Mouse (Mus musculus) C3H10T1/2 (cell line): ENCODE results near the gene Ssbp2. TPM values are rescaled to one million over a fixed set of nuclear protein-coding genes. Genes with fewer than 3 reads are reported as not detected.

Experiments used
- polyA plus RNA-seq, 2 experiments: library from polyadenylated mRNA; unstranded; fragments of >200 nt; fragmentation: generic; extraction: Trizol; gene quantifications; one replicate each; pipeline ENCODE4 v1.2.1; 2012; ENCODE audit warnings: missing spikeins in 2 of 2

The Ssbp2 gene
- polyA plus RNA-seq = 10 to 100 TPM in 1 of 2 experiments, 1 to 10 TPM in 1; 9.2 to 45.5 TPM

DNA sequence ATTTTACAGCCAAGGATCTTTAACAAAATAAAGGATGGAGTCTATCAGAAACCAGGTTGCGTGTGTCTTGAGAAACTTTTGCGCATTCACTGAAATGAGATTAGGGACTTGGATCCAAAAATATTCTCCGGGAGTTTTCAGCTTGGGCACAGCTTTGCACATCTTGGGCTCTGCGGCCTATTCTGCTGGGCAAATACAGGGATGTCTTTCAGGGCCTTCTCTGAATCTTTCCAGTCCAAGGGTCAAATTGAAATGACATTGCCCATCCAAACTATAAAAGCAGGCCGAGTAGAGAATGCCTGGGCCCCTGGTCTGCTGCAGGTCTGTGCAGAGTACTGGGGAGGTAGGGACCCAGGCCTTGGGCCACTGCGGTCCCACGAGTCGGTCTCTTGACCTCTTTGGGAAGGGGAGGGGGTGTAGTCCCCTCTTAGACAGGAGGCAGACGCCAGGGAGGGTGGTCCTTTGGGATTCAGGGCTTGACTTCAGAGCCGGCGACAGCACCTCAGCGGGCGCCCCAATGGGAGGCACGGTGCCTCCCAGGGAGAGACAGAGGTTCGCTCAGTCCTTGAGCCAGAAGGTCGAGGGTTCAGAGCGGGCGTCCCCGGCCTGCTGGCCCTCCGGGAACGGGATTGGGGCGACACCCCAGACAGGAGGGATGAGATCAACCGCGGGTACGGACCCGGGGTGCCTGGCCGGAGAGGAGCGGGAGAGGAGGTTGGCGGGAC is at the start of gene Ssbp2:
TSS of gene Ssbp2 (plus strand) at position 388 of the 725 bp plus-strand sequence.

DNA sequence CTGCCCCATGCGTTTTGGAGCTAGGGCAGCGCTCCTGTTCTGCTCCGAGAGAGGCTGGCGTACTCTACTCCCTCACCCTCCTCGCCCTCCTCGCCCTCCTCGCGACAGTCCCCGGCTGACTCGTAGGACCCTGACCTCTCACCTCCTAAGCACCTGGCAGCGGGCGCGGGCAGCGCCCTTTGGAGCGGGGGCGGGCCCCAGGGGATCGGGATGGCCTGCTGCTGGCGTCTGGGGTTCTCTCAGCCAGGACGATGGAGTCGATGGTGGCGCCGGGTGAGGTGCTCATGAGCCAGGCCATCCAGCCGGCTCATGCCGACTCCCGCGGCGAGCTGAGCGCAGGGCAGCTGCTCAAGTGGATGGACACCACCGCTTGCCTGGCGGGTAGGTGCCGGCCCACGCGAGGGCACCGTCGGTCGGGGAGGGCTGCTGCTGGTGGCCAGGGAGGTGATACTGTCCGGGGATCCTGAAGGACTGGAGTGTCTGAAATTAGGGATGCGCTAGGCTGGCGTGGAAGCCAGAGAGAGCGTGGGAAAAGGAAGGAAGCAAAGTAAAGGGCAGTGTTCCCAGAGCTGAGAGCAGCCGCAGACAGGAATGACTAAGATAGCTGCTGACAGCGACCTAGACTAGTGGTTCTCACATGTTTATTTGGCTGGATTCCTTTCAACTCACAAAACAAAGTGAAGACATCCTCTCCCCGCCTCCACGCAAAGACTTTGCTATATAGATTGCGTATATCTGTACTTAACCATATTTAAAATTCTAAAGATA is 281.4 kb downstream of the Ssbp2 start, which contains the start of gene Acot12:
TSS of gene Acot12 (plus strand) at position 233 of the 768 bp plus-strand sequence.

Other genes starting within 250 kb of the Ssbp2 start
- gene Atg10, start 236.3 kb upstream of the Ssbp2 start, polyA plus RNA-seq = 1 to 10 TPM in 1 of 2 experiments, under 1 TPM in 1; 0.53 to 4.3 TPM